Comparison of ENCODE assay signal across 8 mouse cellular contexts in the genomic region with DNA sequence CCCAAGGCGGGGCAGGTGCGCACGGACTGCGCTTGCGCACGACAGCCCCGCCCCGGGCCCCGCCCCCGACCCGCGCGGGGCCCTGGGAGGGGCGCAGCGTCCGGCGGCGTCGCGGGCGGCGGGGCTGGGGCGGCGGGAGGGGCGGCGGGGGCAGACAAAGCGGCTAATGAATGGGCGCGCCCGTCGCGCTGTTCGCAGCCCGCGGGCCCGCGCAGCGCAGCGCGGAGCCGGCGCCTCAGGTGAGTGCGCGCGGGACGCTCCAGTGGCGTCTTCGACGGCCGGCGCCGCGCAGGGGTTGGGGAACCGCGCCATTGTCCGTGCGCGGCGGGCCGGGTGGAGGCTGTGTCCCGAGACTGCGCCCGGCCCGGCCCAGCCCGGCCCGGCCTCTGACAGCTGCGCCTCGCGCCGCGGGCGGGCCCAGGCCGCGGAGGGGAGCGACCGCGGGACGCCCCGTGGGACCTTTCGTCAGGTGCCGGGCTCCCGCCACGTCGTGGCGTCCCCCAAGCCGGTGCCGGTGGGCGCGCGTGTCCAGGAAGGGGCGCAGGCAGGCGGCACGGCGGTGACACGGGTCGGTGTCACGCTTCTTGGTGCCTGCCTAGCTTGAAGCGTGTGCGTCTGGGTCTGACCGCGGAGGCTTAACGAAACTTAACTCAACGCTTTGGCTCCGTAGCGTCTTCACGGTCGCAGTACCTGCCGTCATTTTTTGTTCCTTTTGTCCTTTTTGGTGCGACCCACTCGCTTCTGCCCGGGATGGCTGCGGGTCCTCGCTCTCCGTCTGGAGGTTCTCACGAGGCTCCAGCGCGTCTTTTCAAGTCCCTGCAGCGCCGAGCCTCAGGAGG. TPM values are rescaled to one million over a fixed set of nuclear protein-coding genes. Genes with fewer than 3 reads are reported as not detected.
DNase-seq lines count a peak whose midpoint lies in the region; ATAC-seq and TF ChIP-seq lines count a peak whose summit lies in the region.

Gene Zbed4 (plus strand): TSS at position 97 of the 839 bp plus-strand sequence.

- DNase-seq in A20 (ENCODE audit: low read depth, low spot score) (peak; percentile 88), ES-E14 (ENCODE audit: low read depth, low spot score) (peak; percentile 41)
- DNase-seq in layer of hippocampus, postnatal 36 days = peak; percentile 35 to 41
- DNase-seq in lung, postnatal 36 days = peak; percentile 42
- peak; percentile 72 for DNase-seq in retina, postnatal 1 day
- DNase-seq in urinary bladder, postnatal 36 days (ENCODE audit: low spot score in 2 of 2) = peak; percentile 21 to 26

- under 1% methylated on average over 112 of the region's 119 CpGs for WGBS in embryonic facial prominence, embryonic 13.5 days
- 1% methylated on average over 78 of the region's 119 CpGs for WGBS in heart, embryonic 13.5 days

- in situ Hi-C loops in ES-E14 (cut with MboI; ENCODE audit: low sequenced_read_pairs in 2 of 2, unreplicated experiment in 2 of 2) = no loop called here

- H3K27me3 ChIP-seq in embryonic facial prominence, embryonic 13.5 days = no peaks in the 10 kb centered on the region
- no peaks in the 10 kb centered on the region for H3K27me3 ChIP-seq in heart, embryonic 13.5 days (replicated peaks)

- ATAC-seq in embryonic facial prominence, embryonic 13.5 days (ENCODE audit: insufficient number of reproducible peaks, insufficient read depth, low FRiP score, low TSS enrichment, low read depth) = no peak; the same call in 1 of the 2 replicates
- ATAC-seq in heart, embryonic 13.5 days (ENCODE audit: extremely low read depth, insufficient number of reproducible peaks, low FRiP score, low TSS enrichment) = peak; percentile 14

- H3K27ac ChIP-seq in ES-E14 (ENCODE audit: insufficient read depth, low read depth, low read length, poor library complexity, severe bottlenecking) = peak within 1 kb of the TSS; percentile 95
- H3K27ac ChIP-seq in embryonic facial prominence, embryonic 13.5 days = peak within 1 kb of the TSS; percentile 86
- peak within 1 kb of the TSS; percentile 91 for H3K27ac ChIP-seq in heart, embryonic 13.5 days (replicated peaks)

- no peaks in the 10 kb centered on the region for H3K9me3 ChIP-seq in ES-E14 (ENCODE audit: control insufficient read depth, insufficient read depth, low read depth, low read length)
- H3K9me3 ChIP-seq in embryonic facial prominence, embryonic 13.5 days = no peaks in the 10 kb centered on the region
- H3K9me3 ChIP-seq in heart, embryonic 13.5 days = no peaks in the 10 kb centered on the region

- H3K4me3 ChIP-seq in ES-E14 (ENCODE audit: insufficient read depth in 1 of 2, low read depth in 1 of 2, low read length in 2 of 2, poor library complexity in 1 of 2, severe bottlenecking in 1 of 2) = peak within 1 kb of the TSS; percentile 77 to 94
- H3K4me3 ChIP-seq in embryonic facial prominence, embryonic 13.5 days = peak within 1 kb of the TSS; percentile 86
- H3K4me3 ChIP-seq in heart, embryonic 13.5 days = peak within 1 kb of the TSS; percentile 89

- peaks cover 10% of the 10 kb centered on the region; the same call in 1 of the 2 replicates for H3K36me3 ChIP-seq in ES-E14 (ENCODE audit: control insufficient read depth, insufficient read depth, low read length, poor library complexity, severe bottlenecking)
- H3K36me3 ChIP-seq in embryonic facial prominence, embryonic 13.5 days = peaks cover 11% of the 10 kb centered on the region; the same call in 1 of the 2 replicates
- H3K36me3 ChIP-seq in heart, embryonic 13.5 days = peaks cover 16% of the 10 kb centered on the region

- H3K4me1 ChIP-seq in ES-E14 (ENCODE audit: control insufficient read depth in 2 of 2, insufficient read depth in 2 of 2, low read length in 2 of 2, poor library complexity in 1 of 2) = peaks cover 5 to 7% of the 10 kb centered on the region in 2 experiments; a peak in 3 of 4 replicates
- H3K4me1 ChIP-seq in embryonic facial prominence, embryonic 13.5 days = peaks cover 17% of the 10 kb centered on the region
- peaks cover 32% of the 10 kb centered on the region for H3K4me1 ChIP-seq in heart, embryonic 13.5 days

- H3K9ac ChIP-seq in ES-E14 (ENCODE audit: insufficient read depth, low read depth, low read length, poor library complexity, severe bottlenecking) = peak within 1 kb of the TSS; percentile 92
- H3K9ac ChIP-seq in embryonic facial prominence, embryonic 13.5 days = peak within 1 kb of the TSS; percentile 85
- H3K9ac ChIP-seq in heart, embryonic 13.5 days = peak within 1 kb of the TSS; percentile 94

- peak within 1 kb of the TSS; percentile 86 for H3K4me2 ChIP-seq in embryonic facial prominence, embryonic 13.5 days
- H3K4me2 ChIP-seq in heart, embryonic 13.5 days = peak within 1 kb of the TSS; percentile 76

TF ChIP-seq in ES-E14, 5 proteins besides CTCF, POLR2A, EP300 and RAD21:
- TF ChIP-seq HCFC1 (IDR thresholded peaks at IDR 0.05; ENCODE audit: borderline replicate concordance, insufficient read depth, low read length) (0 out of 2 replicates have a peak, but pooled peaks have one; percentile 10), MAFK (IDR thresholded peaks at IDR 0.05; ENCODE audit: insufficient read depth, low read depth, low read length) (no peak)

RNA-seq across cellular contexts. Expression of gene Zbed4, which starts in this region (rescaled TPM):
- total RNA-seq in ES-E14 (2012; rRNA removed) = 32.9 and 43.6 TPM in 2 replicates
- polyA plus RNA-seq in embryonic facial prominence, embryonic 13.5 days (2015; fragmentation: Nextera tagmentation; extraction: Ambion mirVana) = 13.8 and 16.4 TPM in 2 replicates
- 11.6 and 12.1 TPM in 2 replicates for polyA plus RNA-seq in heart, embryonic 13.5 days (2015; fragmentation: Nextera tagmentation; extraction: Ambion mirVana)
- total RNA-seq in layer of hippocampus, postnatal 36 days (2021) = 10 to 100 TPM; 10.2 to 10.7 TPM

Comparison
In these comparisons a context has a peak if more than half of its experiments do, and no peak if none do; other contexts are left out.
1. DNase-seq: peak in every context shown above with its lines; median percentile 88 in A20; 72 in retina, postnatal 1 day; 42 in lung, postnatal 36 days; 41 in ES-E14; 38 in layer of hippocampus, postnatal 36 days; 24 in urinary bladder, postnatal 36 days.